Mouse (Mus musculus) thymus, postnatal 25 days (tissue): Measurements from ENCODE around the gene Lpcat2.

Experiments
- DNase-seq: peaks from one replicate; pipeline ENCODE4 v3.0.0; 2022

The Lpcat2 gene

GRCm38 (mm10) chr8:92855171-92855894 lies at the start of gene Lpcat2:
Gene Lpcat2 (plus strand): TSS chr8:92855339.
- peak; percentile 29 for DNase-seq

GRCm38 (mm10) chr8:92812773-92813172 lies 42.4 kb upstream of the Lpcat2 start:
- DNase-seq, result no peak

GRCm38 (mm10) chr8:92815661-92816060 lies 39.5 kb upstream of the Lpcat2 start:
- DNase-seq, result no peak

- peak; percentile 46 for DNase-seq
Observed at GRCm38 (mm10) chr8:92817928-92818818, 37.0 kb upstream of the Lpcat2 start.

- DNase-seq, result no peak
Observed at GRCm38 (mm10) chr8:92821151-92821550, 34.0 kb upstream of the Lpcat2 start.

GRCm38 (mm10) chr8:92822386-92822785 lies 32.8 kb upstream of the Lpcat2 start:
- no peak for DNase-seq

- no peak for DNase-seq
Observed at GRCm38 (mm10) chr8:92825991-92826390, 29.1 kb upstream of the Lpcat2 start.

GRCm38 (mm10) chr8:92827243-92828034 lies 27.7 kb upstream of the Lpcat2 start, which contains the start of gene Mmp2:
Gene Mmp2 (plus strand): TSS chr8:92827291.
- DNase-seq, result no peak

GRCm38 (mm10) chr8:92828251-92828743 lies 26.8 kb upstream of the Lpcat2 start:
- DNase-seq, result no peak

GRCm38 (mm10) chr8:92834065-92834731 lies 20.9 kb upstream of the Lpcat2 start:
- DNase-seq, result no peak

GRCm38 (mm10) chr8:92834786-92835500 lies 20.2 kb upstream of the Lpcat2 start:
- DNase-seq, result no peak

GRCm38 (mm10) chr8:92835901-92836300 lies 19.2 kb upstream of the Lpcat2 start:
- no peak for DNase-seq

GRCm38 (mm10) chr8:92838616-92839015 lies 16.5 kb upstream of the Lpcat2 start:
- no peak for DNase-seq

GRCm38 (mm10) chr8:92839161-92839560 lies 16.0 kb upstream of the Lpcat2 start:
- DNase-seq, result no peak

- DNase-seq, result no peak
Observed at GRCm38 (mm10) chr8:92839876-92840275, 15.3 kb upstream of the Lpcat2 start.

GRCm38 (mm10) chr8:92846684-92847083 lies 8.5 kb upstream of the Lpcat2 start:
- DNase-seq, result no peak

- no peak for DNase-seq
Observed at GRCm38 (mm10) chr8:92847299-92847698, 7.8 kb upstream of the Lpcat2 start.

GRCm38 (mm10) chr8:92849261-92849660 lies 5.9 kb upstream of the Lpcat2 start:
- no peak for DNase-seq

- no peak for DNase-seq
Observed at GRCm38 (mm10) chr8:92850239-92850638, 4.9 kb upstream of the Lpcat2 start.

GRCm38 (mm10) chr8:92851381-92851780 lies 3.8 kb upstream of the Lpcat2 start:
- DNase-seq, result no peak

- DNase-seq, result no peak
Observed at GRCm38 (mm10) chr8:92853188-92853983, 1.8 kb upstream of the Lpcat2 start.
